Mouse (Mus musculus): ENCODE measurements around the gene Cat.

DNA sequence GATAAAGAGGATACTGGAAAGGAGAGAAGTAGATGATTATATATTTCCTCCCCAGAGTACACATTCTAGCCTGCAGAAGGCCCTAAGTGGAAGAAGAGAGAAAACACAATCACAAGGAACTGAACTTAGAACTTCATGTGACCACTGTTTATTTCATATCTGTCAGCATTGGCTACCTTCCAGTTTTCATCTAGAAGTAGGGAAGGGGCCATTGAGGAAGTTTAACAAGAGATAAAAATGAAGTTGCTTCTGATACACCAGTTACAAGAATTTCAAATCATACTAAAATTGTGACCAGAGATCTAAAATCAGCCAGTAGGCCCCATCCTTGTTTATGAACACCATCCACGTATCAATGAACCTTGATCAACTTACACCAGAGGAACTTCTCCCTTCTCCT is 19.5 kb upstream of the Cat start:
- TF ChIP-seq CTCF (IDR thresholded peaks at IDR 0.05; ENCODE audit: low read depth) = no peak
- TF ChIP-seq EP300 (optimal IDR thresholded peaks at IDR 0.05) = no peak
